Mouse (Mus musculus): Measurements from ENCODE around the gene Dip2a.

GRCm38 (mm10) chr10:76368766-76369165, 23.7 kb upstream of the Dip2a start:
- no peak for TF ChIP-seq MYOD1 (IDR thresholded peaks at IDR 0.05; ENCODE audit: control insufficient read depth, insufficient read length, low read depth)
- TF ChIP-seq CEBPB (IDR thresholded peaks at IDR 0.05; ENCODE audit: low read depth): no peak
- TF ChIP-seq CTCF (IDR thresholded peaks at IDR 0.05; ENCODE audit: control insufficient read depth, insufficient read depth, insufficient read length): no peak

All from C2C12 (cell line).